Mouse (Mus musculus) myocyte (in vitro differentiated cells): Measurements from ENCODE around the gene Rasal3. TPM values are rescaled to one million over a fixed set of nuclear protein-coding genes. Genes with fewer than 3 reads are reported as not detected.

Experiments
- H3K27me3 ChIP-seq: one replicate; pipeline ENCODE4 v1.6.1; 2011; ENCODE audit not compliant: control insufficient read depth, insufficient read depth, insufficient read length
- H3K36me3 ChIP-seq: one replicate; pipeline ENCODE4 v1.6.1; 2011; ENCODE audit not compliant: control insufficient read depth, insufficient read depth
- H3K4me2 ChIP-seq: one replicate; pipeline ENCODE4 v1.6.1; 2011; ENCODE audit warnings: low read depth, control low read depth
- H3K4me3 ChIP-seq: one replicate; pipeline ENCODE4 v1.5.1; 2011; ENCODE audit warnings: mild to moderate bottlenecking, control low read depth, moderate library complexity
- H3K79me2 ChIP-seq: one replicate; pipeline ENCODE4 v1.6.1; 2011; ENCODE audit not compliant: control insufficient read depth, insufficient read depth
- H3ac ChIP-seq: one replicate; pipeline ENCODE4 v1.6.1; 2011; ENCODE audit not compliant: control insufficient read depth, insufficient read length
- CEBPB ChIP-seq: IDR thresholded peaks from 2 replicates; pipeline ENCODE4 v1.6.1; 2011; ENCODE audit warnings: mild to moderate bottlenecking, moderate library complexity; ENCODE audit not compliant: poor library complexity, insufficient read depth, severe bottlenecking
- E2F4 ChIP-seq: IDR thresholded peaks from one replicate; pipeline ENCODE4 v1.6.1; 2011; ENCODE audit warnings: mild to moderate bottlenecking, control low read depth, moderate library complexity; ENCODE audit not compliant: insufficient read depth
- MAX ChIP-seq: IDR thresholded peaks from one replicate; pipeline ENCODE4 v1.6.1; 2011; ENCODE audit warnings: low read depth, mild to moderate bottlenecking, control low read depth
- MYOD1 ChIP-seq, 3 experiments: IDR thresholded peaks; one replicate each; pipeline ENCODE4 v1.6.1; 2011; ENCODE audit warnings: control low read depth in 2 of 3, low read depth in 2 of 3, mild to moderate bottlenecking in 2 of 3, moderate library complexity in 1 of 3; ENCODE audit not compliant: insufficient read length in 2 of 3, control insufficient read depth in 1 of 3
- MYOG ChIP-seq, 3 experiments: IDR thresholded peaks; one replicate each; pipeline ENCODE4 v1.6.1; 2011; ENCODE audit warnings: control low read depth in 2 of 3, low read depth in 2 of 3, mild to moderate bottlenecking in 2 of 3; ENCODE audit not compliant: insufficient read length in 2 of 3, control insufficient read depth in 1 of 3, insufficient read depth in 1 of 3
- POLR2A ChIP-seq: IDR thresholded peaks from one replicate; pipeline ENCODE4 v1.6.1; 2011; ENCODE audit warnings: low read depth, mild to moderate bottlenecking, control low read depth, moderate library complexity; ENCODE audit not compliant: insufficient read length
- POLR2AphosphoS2 ChIP-seq: IDR thresholded peaks from one replicate; pipeline ENCODE4 v1.6.1; 2011; ENCODE audit warnings: low read depth, control low read depth; ENCODE audit not compliant: insufficient read length
- REST ChIP-seq: IDR thresholded peaks from one replicate; pipeline ENCODE4 v1.6.1; 2011; ENCODE audit warnings: mild to moderate bottlenecking, control low read depth, moderate library complexity; ENCODE audit not compliant: insufficient read depth, insufficient read length
- SRF ChIP-seq: IDR thresholded peaks from one replicate; pipeline ENCODE4 v1.6.1; 2011; ENCODE audit warnings: low read depth; ENCODE audit not compliant: control insufficient read depth, insufficient read length
- TCF12 ChIP-seq: IDR thresholded peaks from one replicate; pipeline ENCODE4 v1.6.1; 2011; ENCODE audit warnings: mild to moderate bottlenecking, control low read depth; ENCODE audit not compliant: poor library complexity, insufficient read depth, severe bottlenecking
- TCF3 ChIP-seq: IDR thresholded peaks from one replicate; pipeline ENCODE4 v1.6.1; 2011; ENCODE audit warnings: low read depth, control low read depth; ENCODE audit not compliant: insufficient read length
- USF1 ChIP-seq: IDR thresholded peaks from one replicate; pipeline ENCODE4 v1.6.1; 2011; ENCODE audit warnings: low read depth, mild to moderate bottlenecking, control low read depth, moderate library complexity
- polyA plus RNA-seq: library from polyadenylated mRNA; unstranded; fragments of >200 nt; fragmentation: generic; extraction: Trizol; gene quantifications from one replicate; pipeline ENCODE4 v1.2.1, GENCODE M21; 2012; ENCODE audit warnings: missing spikeins

The Rasal3 gene
- polyA plus RNA-seq, 1 experiment = not detected

DNA sequence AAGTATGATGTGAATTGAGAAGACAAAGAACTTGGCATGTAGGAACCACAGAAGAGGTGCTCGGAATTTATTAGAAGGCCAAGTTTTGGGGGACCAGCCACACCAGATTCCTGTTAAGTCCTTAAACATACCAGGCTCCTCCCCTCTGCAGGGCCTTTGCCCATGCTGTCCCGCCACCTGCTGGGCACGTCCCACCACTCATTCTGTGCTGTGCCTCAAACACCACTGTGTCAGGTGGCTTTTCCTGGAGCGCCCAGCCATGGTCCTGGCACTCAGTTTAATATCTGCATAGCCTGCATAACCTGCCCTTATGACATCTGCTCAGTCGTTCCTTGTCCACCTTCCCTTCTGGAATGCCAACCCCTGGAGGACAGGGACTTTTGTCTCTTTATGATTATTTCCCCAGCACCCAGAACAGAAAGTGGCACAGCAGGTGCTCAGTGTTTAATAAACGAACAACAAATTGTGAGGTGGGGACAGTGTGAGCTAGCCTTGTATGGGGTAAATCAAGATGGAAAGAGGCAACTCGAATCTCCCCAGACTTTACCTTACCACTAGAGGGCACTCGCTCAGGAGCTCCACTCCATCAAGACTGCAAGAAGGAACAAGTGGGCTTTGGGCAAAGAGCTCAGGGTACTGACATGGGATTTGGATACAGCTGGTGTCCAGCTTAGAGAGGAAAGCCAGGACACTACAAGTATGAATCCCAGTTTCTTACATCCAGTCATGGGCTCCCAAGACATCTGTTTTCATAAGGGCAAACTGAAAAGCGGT, 16.5 kb downstream of the Rasal3 start:
- H3K27me3 ChIP-seq = peaks cover 8% of the 10 kb centered on the region
- no peak for TF ChIP-seq REST
- TF ChIP-seq TCF3 = no peak
- TF ChIP-seq POLR2AphosphoS2 = no peak
- no peak for TF ChIP-seq MAX
- no peak for TF ChIP-seq POLR2A
- no peak for TF ChIP-seq MYOG (IDR thresholded peaks at IDR 0.05; ENCODE audit: control insufficient read depth in 1 of 3, insufficient read depth in 1 of 3, insufficient read length in 2 of 3, low read depth in 2 of 3)
- no peak for TF ChIP-seq TCF12
- no peak for TF ChIP-seq SRF
- TF ChIP-seq MYOD1 (IDR thresholded peaks at IDR 0.05; ENCODE audit: control insufficient read depth in 1 of 3, insufficient read length in 2 of 3, low read depth in 2 of 3) = no peak
- TF ChIP-seq CEBPB = no peak
- no peak for TF ChIP-seq E2F4
- TF ChIP-seq USF1 = no peak
- H3K36me3 ChIP-seq = no peaks in the 10 kb centered on the region
- no peak overlapping the region for H3K4me3 ChIP-seq
- no peak overlapping the region for H3K4me2 ChIP-seq
- H3K79me2 ChIP-seq = no peaks in the 10 kb centered on the region
- no peak overlapping the region for H3ac ChIP-seq

- no peak overlapping the region for H3K4me2 ChIP-seq
- TF ChIP-seq POLR2A (no peak), TCF12 (no peak), CEBPB (no peak), TCF3 (no peak), MYOD1 (IDR thresholded peaks at IDR 0.05; ENCODE audit: control insufficient read depth in 1 of 3, insufficient read length in 2 of 3, low read depth in 2 of 3) (no peak)
Observed at GRCm38 (mm10) chr17:32383661-32384060, 19.7 kb downstream of the Rasal3 start.

DNA sequence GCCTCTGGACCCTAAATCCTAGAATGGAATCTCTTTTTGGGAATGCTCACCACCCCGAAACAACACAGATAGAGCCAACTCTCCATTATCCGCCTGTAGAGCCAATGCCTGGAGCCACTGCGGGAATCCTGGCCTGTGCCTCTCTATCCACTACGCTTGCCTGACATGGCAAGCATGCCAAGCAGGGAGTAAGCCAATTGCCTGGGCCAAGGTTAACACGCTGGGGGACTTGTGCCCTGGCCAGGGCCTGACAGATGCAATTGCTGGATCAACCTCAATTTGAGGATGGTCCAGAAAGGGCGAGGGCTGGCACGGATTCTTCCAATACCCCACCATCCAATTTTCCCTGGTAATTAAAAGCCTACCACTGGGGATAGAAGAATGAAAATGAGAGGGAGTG, 20.8 kb downstream of the Rasal3 start:
- H3K79me2 ChIP-seq = no peaks in the 10 kb centered on the region
- no peak overlapping the region for H3K4me3 ChIP-seq
- H3ac ChIP-seq = no peak overlapping the region
- no peaks in the 10 kb centered on the region for H3K36me3 ChIP-seq
- H3K27me3 ChIP-seq = no peaks in the 10 kb centered on the region
- TF ChIP-seq MAX (no peak), TCF12 (no peak), SRF (no peak), USF1 (no peak), MYOD1 (IDR thresholded peaks at IDR 0.05; ENCODE audit: control insufficient read depth in 1 of 3, insufficient read length in 2 of 3, low read depth in 2 of 3) (no peak), REST (no peak), TCF3 (no peak), POLR2AphosphoS2 (no peak)
- H3K4me2 ChIP-seq = no peak overlapping the region

More at GRCm38 (mm10) chr17:32383661-32384060, 19.7 kb downstream of the Rasal3 start:
- Histone ChIP-seq H3K4me3 (no peak overlapping the region), H3K36me3 (no peaks in the 10 kb centered on the region), H3ac (no peak overlapping the region), H3K79me2 (no peaks in the 10 kb centered on the region), H3K27me3 (no peaks in the 10 kb centered on the region)

DNA sequence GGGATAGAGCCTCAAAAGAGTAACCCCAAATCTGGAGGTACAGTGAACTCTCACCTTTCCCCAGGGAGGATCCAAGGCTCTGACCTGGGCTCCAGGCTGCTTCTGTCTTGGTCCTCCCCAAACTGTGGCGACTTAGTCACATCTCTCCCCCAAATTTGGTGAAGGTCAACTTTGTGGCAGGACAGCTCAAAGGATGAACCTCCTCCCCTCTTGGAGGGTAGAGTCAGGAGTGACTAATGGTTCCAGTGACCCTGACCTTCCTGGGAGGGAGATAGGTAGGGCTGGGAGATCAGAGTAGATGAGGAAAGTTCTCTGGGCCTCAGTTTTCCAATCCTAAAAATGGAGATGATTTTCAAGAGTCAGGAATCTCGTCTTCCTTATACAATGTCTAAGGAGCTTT, 24.6 kb downstream of the Rasal3 start:
- no peaks in the 10 kb centered on the region for H3K79me2 ChIP-seq
- no peak overlapping the region for H3K4me2 ChIP-seq
- TF ChIP-seq CEBPB = no peak
- no peak for TF ChIP-seq MYOG (IDR thresholded peaks at IDR 0.05; ENCODE audit: control insufficient read depth in 1 of 3, insufficient read depth in 1 of 3, insufficient read length in 2 of 3, low read depth in 2 of 3)
- TF ChIP-seq MAX = no peak
- no peak for TF ChIP-seq MYOD1 (IDR thresholded peaks at IDR 0.05; ENCODE audit: control insufficient read depth in 1 of 3, insufficient read length in 2 of 3, low read depth in 2 of 3)
- H3K27me3 ChIP-seq = no peaks in the 10 kb centered on the region
- no peak overlapping the region for H3ac ChIP-seq
- no peak overlapping the region for H3K4me3 ChIP-seq
- H3K36me3 ChIP-seq = no peaks in the 10 kb centered on the region

DNA sequence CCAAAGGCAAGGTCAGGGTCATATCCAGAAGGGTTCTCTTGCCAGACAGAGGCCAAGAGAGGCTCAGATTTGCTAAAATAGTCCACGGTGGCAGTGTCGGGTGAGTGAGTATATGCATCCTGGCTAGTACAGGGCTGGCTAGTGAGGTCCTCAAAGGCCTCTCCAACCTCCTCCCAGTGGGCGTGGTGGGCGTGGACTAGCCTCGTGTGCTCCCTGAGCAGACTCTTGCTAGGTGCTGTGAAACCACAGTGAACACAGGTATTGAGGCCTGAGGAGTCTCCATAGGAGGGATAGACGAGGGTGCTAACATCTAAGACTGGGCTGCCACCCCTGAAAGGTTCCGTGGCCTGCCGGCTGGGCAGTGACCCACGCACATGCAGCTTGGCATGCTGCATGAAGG, 26.2 kb downstream of the Rasal3 start:
- Histone ChIP-seq H3K79me2 (no peaks in the 10 kb centered on the region), H3K27me3 (no peaks in the 10 kb centered on the region), H3ac (no peak overlapping the region), H3K4me3 (no peak overlapping the region), H3K36me3 (no peaks in the 10 kb centered on the region), H3K4me2 (no peak overlapping the region)
- TF ChIP-seq TCF12 = no peak
- no peak for TF ChIP-seq MYOD1 (IDR thresholded peaks at IDR 0.05; ENCODE audit: control insufficient read depth in 1 of 3, insufficient read length in 2 of 3, low read depth in 2 of 3)
- TF ChIP-seq E2F4 = no peak
- no peak for TF ChIP-seq TCF3
- TF ChIP-seq MYOG (IDR thresholded peaks at IDR 0.05; ENCODE audit: control insufficient read depth in 1 of 3, insufficient read depth in 1 of 3, insufficient read length in 2 of 3, low read depth in 2 of 3) = no peak
- TF ChIP-seq POLR2AphosphoS2 = no peak
